In genomic region chr1:164755671-164756070, GRCm38 (mm10) we compare ENCODE assay signal across 20 mouse cellular contexts. TPM values are rescaled to one million over a fixed set of nuclear protein-coding genes. Genes with fewer than 3 reads are reported as not detected.
"Had no signal": no experiment of that assay in that cellular context is flagged by ENCODE, and none has a peak within 500 bp of the region (broad histone marks: within the 10 kb centered on the region; RNA-seq: fewer than 3 reads in every experiment).

No protein-coding gene starts in this region.

- DNase-seq: kidney, adult 11 months; kidney, adult 9 months; kidney, postnatal 36 days; lung, embryonic 14.5 days; lung, postnatal 10 days; right cerebral cortex, postnatal 14 days; thymus, adult 18-20 months; thymus, postnatal 14 days had no signal

- H3K4me1 ChIP-seq: liver, embryonic 12.5 days; megakaryocyte, embryonic 14.5 days; neural tube, embryonic 12.5 days had no signal

- H3K4me3 ChIP-seq: left cerebral cortex, adult 2 months; limb, embryonic 15.5 days; liver, embryonic 12.5 days; megakaryocyte, embryonic 14.5 days; midbrain, embryonic 15.5 days; neural tube, embryonic 12.5 days had no signal

- H3K27ac ChIP-seq: kidney, postnatal 0 days; left cerebral cortex, adult 2 months; limb, embryonic 15.5 days; liver, embryonic 12.5 days; midbrain, embryonic 15.5 days; neural tube, embryonic 12.5 days; stomach, postnatal 0 days had no signal

RNA-seq across cellular contexts. Expression of gene Dpt, which starts 40.8 kb away (rescaled TPM):
- total RNA-seq: monocyte, adult 5-6 weeks; neutrophil, adult 5-6 weeks had no signal
- polyA plus RNA-seq: liver, embryonic 12.5 days; macrophage; midbrain, embryonic 11.5 days had no signal
